Mouse (Mus musculus) thymus, adult 2 months (tissue): Measurements from ENCODE around the gene Raet1e.

ENCODE experiments used
- CTCF ChIP-seq: fragments of 200-500 bp; IDR thresholded peaks from 2 replicates; pipeline ENCODE4 v1.5.1; 2012; ENCODE audit warnings: mild to moderate bottlenecking, control low read depth, low read length, moderate library complexity, borderline replicate concordance; ENCODE audit not compliant: control insufficient read depth, poor library complexity, insufficient read depth; ENCODE audit errors: extremely low read depth
- POLR2A ChIP-seq: fragments of 200-500 bp; IDR thresholded peaks from 2 replicates; pipeline ENCODE4 v1.6.1; 2012; ENCODE audit warnings: mild to moderate bottlenecking, low read length, control low read depth, moderate library complexity; ENCODE audit not compliant: control insufficient read depth, poor library complexity, insufficient read depth; ENCODE audit errors: extremely low read depth

- TF ChIP-seq CTCF (no peak), POLR2A (no peak)
These were observed 8.5 kb upstream of the Raet1e start for GRCm38 (mm10) chr10:22149691-22150465.
